Mouse (Mus musculus): ENCODE measurements at regions not wholly inside any gene's neighbourhood (a gene's known extent, or its start where the extent isn't known, plus 50 kb on each side); places are given as distances from the start of the nearest gene placed in this dataset.

DNA sequence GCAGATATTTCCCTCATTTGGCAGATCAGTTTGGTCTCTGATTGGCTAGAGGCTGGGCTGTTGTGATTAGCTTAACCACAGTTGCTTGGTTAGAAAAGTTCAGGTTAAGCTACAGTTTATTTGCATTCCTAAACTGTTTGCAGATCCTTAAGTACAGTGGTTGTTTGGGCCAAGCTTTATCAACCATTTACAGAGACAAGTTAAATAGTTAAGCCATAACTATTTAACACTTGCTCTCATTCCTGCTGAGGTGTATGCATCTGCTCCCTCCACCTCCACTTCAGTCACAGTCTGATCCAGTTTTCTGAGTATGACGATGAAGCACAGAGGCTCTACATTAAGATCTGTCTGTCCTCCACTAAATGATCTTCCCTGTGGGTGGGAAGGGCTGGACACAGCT is 58.6 kb upstream of the Gdf10 start:
- no peak for TF ChIP-seq CTCF (IDR thresholded peaks at IDR 0.05; ENCODE audit: low read depth)
- no peak for TF ChIP-seq EP300 (IDR thresholded peaks at IDR 0.05; ENCODE audit: low read depth)
